Mouse (Mus musculus): ENCODE results near the gene Parp1. TPM values are rescaled to one million over a fixed set of nuclear protein-coding genes. Genes with fewer than 3 reads are reported as not detected.
"Not testable (repeated sequence)": the region's sequence is repeated elsewhere in the genome, so short reads cannot be mapped to it uniquely, and the experiment has no call there.

Parp1 gene
- polyA plus RNA-seq, 1 experiment = 63.8 TPM

GRCm38 (mm10) chr1:180622389-180622788, 53.7 kb downstream of the Parp1 start:
- no peak for DNase-seq (ENCODE audit: extremely low spot score in 1 of 2, low spot score in 1 of 2)

GRCm38 (mm10) chr1:180623911-180624310, 55.2 kb downstream of the Parp1 start:
- DNase-seq (ENCODE audit: extremely low spot score in 1 of 2, low spot score in 1 of 2) = no peak

- DNase-seq (ENCODE audit: extremely low spot score in 1 of 2, low spot score in 1 of 2) = no peak
These were observed 57.4 kb downstream of the Parp1 start for GRCm38 (mm10) chr1:180626141-180626540.

- not testable (repeated sequence) for DNase-seq (ENCODE audit: extremely low spot score in 1 of 2, low spot score in 1 of 2)
These were observed 69.1 kb downstream of the Parp1 start for GRCm38 (mm10) chr1:180637796-180638195.

GRCm38 (mm10) chr1:180639416-180640401, 71.0 kb downstream of the Parp1 start:
- DNase-seq (ENCODE audit: extremely low spot score in 1 of 2, low spot score in 1 of 2) = no peak

- DNase-seq (ENCODE audit: extremely low spot score in 1 of 2, low spot score in 1 of 2) = peak in 1 of 2 experiments; percentile 22
These were observed 71.9 kb downstream of the Parp1 start for GRCm38 (mm10) chr1:180640605-180641125.

GRCm38 (mm10) chr1:180641137-180641517, 72.4 kb downstream of the Parp1 start, which contains the start of gene Lin9:
Lin9 (plus strand) TSS chr1:180641150.
- DNase-seq (ENCODE audit: extremely low spot score in 1 of 2, low spot score in 1 of 2) = peak; percentile 63 to 92

- no peak for DNase-seq (ENCODE audit: extremely low spot score in 1 of 2, low spot score in 1 of 2)
These were observed 72.9 kb downstream of the Parp1 start for GRCm38 (mm10) chr1:180641518-180642227.

GRCm38 (mm10) chr1:180642228-180642564, 73.5 kb downstream of the Parp1 start:
- no peak for DNase-seq (ENCODE audit: extremely low spot score in 1 of 2, low spot score in 1 of 2)

Other genes with a start within 250 kb of the Parp1 start
- gene Itpkb, start 238.4 kb upstream of the Parp1 start, polyA plus RNA-seq (2012; rRNA removed) = 8.9 and 9.2 TPM in 2 replicates
- gene Stum, start 85.4 kb upstream of the Parp1 start, polyA plus RNA-seq (2012; rRNA removed) = 118 and 128 TPM in 2 replicates
- gene Lin9, start 72.2 kb downstream of the Parp1 start, polyA plus RNA-seq (2012; rRNA removed) = 3.2 and 3.4 TPM in 2 replicates
- gene Mixl1, start 128.1 kb downstream of the Parp1 start, polyA plus RNA-seq (2012; rRNA removed) = not detected in 2 replicates
- gene Acbd3, start 157.1 kb downstream of the Parp1 start, polyA plus RNA-seq (2012; rRNA removed) = 26.3 and 28.0 TPM in 2 replicates
- 502 and 559 TPM in 2 replicates for gene H3f3a, start 245.0 kb downstream of the Parp1 start, polyA plus RNA-seq (2012; rRNA removed)